Comparison of ENCODE assay signal across 7 mouse cellular contexts in the genomic region with DNA sequence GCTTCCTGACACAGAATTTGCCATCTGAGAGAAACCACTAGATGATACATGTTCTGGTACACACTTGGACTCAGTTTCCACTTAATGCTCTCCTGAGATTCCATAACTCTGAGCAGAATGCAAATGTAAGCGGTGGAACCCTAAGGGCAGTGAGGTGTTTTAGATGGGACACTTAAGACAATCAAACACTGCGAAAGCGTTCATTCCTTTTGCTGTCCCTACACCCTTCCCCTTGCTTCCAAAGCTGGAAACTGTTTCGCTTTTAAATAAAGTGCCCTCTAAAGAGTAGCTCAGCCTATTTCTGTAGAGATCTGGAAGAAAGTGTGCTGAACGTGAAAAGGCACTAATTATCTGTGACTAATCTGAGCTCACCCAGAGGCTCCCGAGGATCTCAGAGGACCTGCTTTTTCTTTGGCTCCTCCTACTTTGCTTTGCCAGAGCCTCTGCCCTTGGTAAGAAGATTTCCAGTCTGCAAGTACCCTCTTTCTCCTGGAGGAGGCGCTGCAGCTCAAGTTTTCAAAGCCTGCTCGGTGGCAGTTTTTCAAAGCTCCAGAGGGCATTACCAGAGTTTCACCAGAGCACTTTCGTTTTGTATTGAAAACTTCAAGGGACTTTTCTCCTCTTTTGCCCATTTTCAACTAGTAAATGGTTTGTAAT. TPM values are rescaled to one million over a fixed set of nuclear protein-coding genes. Genes with fewer than 3 reads are reported as not detected.
DNase-seq lines count a peak whose midpoint lies in the region; ATAC-seq lines count a peak whose summit lies in the region.

No protein-coding gene starts in this region.

- peak; percentile 70 to 84 for DNase-seq in adrenal gland, adult (ENCODE audit: inconsistent age in 2 of 2, low spot score in 1 of 2)
- DNase-seq in cerebellum, adult 9-11 months, result peak; percentile 81
- DNase-seq in frontal cortex, postnatal 10 days (ENCODE audit: low spot score in 2 of 2), result peak; percentile 39 to 65
- peak; percentile 66 to 78 for DNase-seq in left cerebral cortex, postnatal 36 days (ENCODE audit: low spot score in 2 of 2)
- DNase-seq in midbrain, embryonic 11.5 days (ENCODE audit: low spot score, missing footprints), result peak; percentile 96
- DNase-seq in right cerebral cortex, postnatal 4 days, result peak; percentile 73

- WGBS in intestine, embryonic 16.5 days, result 33% methylated on average over 9 of the region's 9 CpGs
- WGBS in midbrain, embryonic 11.5 days, result 34% methylated on average over 9 of the region's 9 CpGs

- H3K4me1 ChIP-seq in intestine, embryonic 16.5 days (ENCODE audit: control insufficient read depth, insufficient read depth, low read length), result no peaks in the 10 kb centered on the region
- H3K4me1 ChIP-seq in midbrain, embryonic 11.5 days (ENCODE audit: control insufficient read depth, insufficient read depth, low read length), result no peaks in the 10 kb centered on the region

- no peak overlapping the region for H3K27ac ChIP-seq in intestine, embryonic 16.5 days (ENCODE audit: low read length)
- no peak overlapping the region for H3K27ac ChIP-seq in midbrain, embryonic 11.5 days (ENCODE audit: low read depth, low read length)

- no peaks in the 10 kb centered on the region for H3K27me3 ChIP-seq in intestine, embryonic 16.5 days (replicated peaks; ENCODE audit: control insufficient read depth, insufficient read depth, low read length)
- H3K27me3 ChIP-seq in midbrain, embryonic 11.5 days (ENCODE audit: control insufficient read depth, insufficient read depth, low read length), result no peaks in the 10 kb centered on the region; the same call in none of the 2 replicates

- H3K9me3 ChIP-seq in intestine, embryonic 16.5 days (ENCODE audit: control insufficient read depth, low read length), result no peaks in the 10 kb centered on the region
- H3K9me3 ChIP-seq in midbrain, embryonic 11.5 days (ENCODE audit: control insufficient read depth, low read length), result no peaks in the 10 kb centered on the region

- ATAC-seq in intestine, embryonic 16.5 days, result peak; percentile 58; the same call in 1 of the 2 replicates
- ATAC-seq in midbrain, embryonic 11.5 days (ENCODE audit: low FRiP score), result peak; percentile 90

- H3K36me3 ChIP-seq in intestine, embryonic 16.5 days (ENCODE audit: control insufficient read depth, insufficient read depth, low read length), result no peaks in the 10 kb centered on the region
- no peaks in the 10 kb centered on the region for H3K36me3 ChIP-seq in midbrain, embryonic 11.5 days (ENCODE audit: control insufficient read depth, insufficient read depth, low read length)

- intact Hi-C loops in left cerebral cortex, postnatal 36 days (cut with DNase I), result loop anchor here (2.0 to 10.0 kb wide), 3 partner anchors 311 to 1193 kb away; partner anchors contain the start of gene Cnksr2

- H3K4me2 ChIP-seq in intestine, embryonic 16.5 days (ENCODE audit: low read depth, low read length), result peak overlapping the region; percentile 1; the same call in 1 of the 2 replicates
- no peak overlapping the region; the same call in 1 of the 2 replicates for H3K4me2 ChIP-seq in midbrain, embryonic 11.5 days

- no peak overlapping the region for H3K9ac ChIP-seq in intestine, embryonic 16.5 days (ENCODE audit: low read depth, low read length)
- H3K9ac ChIP-seq in midbrain, embryonic 11.5 days (ENCODE audit: low read length), result no peak overlapping the region

- H3K4me3 ChIP-seq in intestine, embryonic 16.5 days (ENCODE audit: low read length), result no peak overlapping the region
- H3K4me3 ChIP-seq in midbrain, embryonic 11.5 days (ENCODE audit: low read depth, low read length), result no peak overlapping the region

RNA-seq across cellular contexts. Expression of gene Smpx, which starts 33.1 kb away (rescaled TPM):
- polyA plus RNA-seq in intestine, embryonic 16.5 days (2015; fragmentation: Nextera tagmentation; extraction: Ambion mirVana), result 1.4 and 1.6 TPM in 2 replicates
- not detected for total RNA-seq in left cerebral cortex, postnatal 36 days (2021)
- not detected in 2 replicates for polyA plus RNA-seq in midbrain, embryonic 11.5 days (2014; fragmentation: Nextera tagmentation; extraction: Ambion mirVana)
